In the genomic region with DNA sequence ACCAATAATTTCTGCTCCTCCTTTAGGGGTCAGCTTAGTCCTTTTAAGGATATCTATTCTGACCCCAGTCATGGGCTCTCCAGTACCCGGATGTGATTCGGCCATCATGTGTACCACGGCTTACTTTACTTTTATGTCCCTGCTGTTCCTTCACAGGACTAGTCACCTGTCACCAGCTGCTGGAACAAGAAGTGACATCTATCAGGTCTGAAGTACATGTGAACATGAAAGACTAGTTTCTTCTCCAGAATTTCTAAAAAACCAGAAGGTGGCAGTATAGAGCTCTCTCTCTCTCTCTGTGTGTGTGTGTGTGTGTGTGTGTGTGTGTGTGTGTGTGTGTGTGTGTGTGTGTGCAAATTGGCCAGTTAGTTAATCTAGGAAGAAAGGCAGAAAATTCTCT, we compare ENCODE assay signal across 13 mouse cellular contexts. TPM values are rescaled to one million over a fixed set of nuclear protein-coding genes. Genes with fewer than 3 reads are reported as not detected.
A peak's percentile ranks its signal among the peaks of the same experiment; 100 is the strongest.
DNase-seq lines count a peak whose midpoint lies in the region; ATAC-seq and TF ChIP-seq lines count a peak whose summit lies in the region.
"Had no signal": no experiment of that assay in that cellular context is flagged by ENCODE, and none has a peak within 500 bp of the region (broad histone marks: within the 10 kb centered on the region; RNA-seq: fewer than 3 reads in every experiment).

No protein-coding gene starts in this region.

- 0 out of 2 replicates have a peak, but pooled peaks cover 5% of the 10 kb centered on the region for H3K4me1 ChIP-seq in hindbrain, embryonic 14.5 days (replicated peaks; ENCODE audit: control insufficient read depth, insufficient read depth, low read length)
- no peaks in the 10 kb centered on the region; the same call in 1 of the 2 replicates for H3K4me1 ChIP-seq in hindbrain, embryonic 16.5 days (ENCODE audit: control insufficient read depth, insufficient read depth, low read depth, low read length)
- no peaks in the 10 kb centered on the region for H3K4me1 ChIP-seq in lung, postnatal 0 days (ENCODE audit: insufficient read depth, low read depth, low read length)

- no peak for ATAC-seq in hindbrain, embryonic 14.5 days (ENCODE audit: low FRiP score)
- no peak for ATAC-seq in hindbrain, embryonic 16.5 days
- ATAC-seq in lung, postnatal 0 days = no peak
- ATAC-seq in Patski = no peak

- peak; percentile 69 for TF ChIP-seq CTCF in lung, postnatal 0 days (IDR thresholded peaks at IDR 0.05)
- TF ChIP-seq CTCF in Patski (IDR thresholded peaks at IDR 0.05) = peak; percentile 57

- no peaks in the 10 kb centered on the region for H3K36me3 ChIP-seq in hindbrain, embryonic 14.5 days (replicated peaks; ENCODE audit: control insufficient read depth, insufficient read depth)
- no peaks in the 10 kb centered on the region for H3K36me3 ChIP-seq in hindbrain, embryonic 16.5 days (ENCODE audit: control insufficient read depth, insufficient read depth, low read length)
- H3K36me3 ChIP-seq in lung, postnatal 0 days (ENCODE audit: insufficient read depth, low read length) = no peaks in the 10 kb centered on the region
- H3K36me3 ChIP-seq: limb, embryonic 10.5 days; neural tube, embryonic 15.5 days had no signal

- no peaks in the 10 kb centered on the region for H3K27me3 ChIP-seq in hindbrain, embryonic 14.5 days (ENCODE audit: control insufficient read depth, insufficient read depth, low read length)
- no peaks in the 10 kb centered on the region for H3K27me3 ChIP-seq in hindbrain, embryonic 16.5 days (replicated peaks; ENCODE audit: control insufficient read depth, insufficient read depth, low read length)
- no peaks in the 10 kb centered on the region for H3K27me3 ChIP-seq in lung, postnatal 0 days (replicated peaks; ENCODE audit: insufficient read depth, low read length)
- no peaks in the 10 kb centered on the region for H3K27me3 ChIP-seq in Patski
- H3K27me3 ChIP-seq: neural tube, embryonic 15.5 days had no signal

- CTCF ChIA-PET in Patski (lab: Charles Lee) = interaction anchor here (0.8 to 5.6 kb wide), 26 partner anchors 10 to 249 kb away, joined by 3 to 50 read pairs (median 6); a partner anchor contains a TSS

- H3K4me2 ChIP-seq in hindbrain, embryonic 14.5 days (replicated peaks) = no peak overlapping the region
- no peak overlapping the region for H3K4me2 ChIP-seq in hindbrain, embryonic 16.5 days (ENCODE audit: low read length)
- H3K4me2 ChIP-seq in lung, postnatal 0 days (replicated peaks; ENCODE audit: low read depth, low read length) = no peak overlapping the region
- H3K4me2 ChIP-seq: neural tube, embryonic 15.5 days had no signal

- no peak for TF ChIP-seq EP300 in lung, postnatal 0 days (IDR thresholded peaks at IDR 0.05)

- 92% methylated on average over 3 of the region's 3 CpGs for WGBS in hindbrain, embryonic 14.5 days
- WGBS in hindbrain, embryonic 16.5 days = 91% methylated on average over 3 of the region's 3 CpGs
- WGBS in lung, postnatal 0 days = 82% methylated on average over 3 of the region's 3 CpGs

- H3K4me3 ChIP-seq in hindbrain, embryonic 14.5 days (replicated peaks; ENCODE audit: low read length) = no peak overlapping the region
- H3K4me3 ChIP-seq in hindbrain, embryonic 16.5 days (ENCODE audit: low read length) = no peak overlapping the region
- H3K4me3 ChIP-seq in lung, postnatal 0 days (ENCODE audit: low read depth, low read length) = no peak overlapping the region
- H3K4me3 ChIP-seq: limb, embryonic 10.5 days; neural tube, embryonic 15.5 days had no signal

- no peak overlapping the region for H3K9ac ChIP-seq in hindbrain, embryonic 14.5 days
- no peak overlapping the region for H3K9ac ChIP-seq in hindbrain, embryonic 16.5 days (ENCODE audit: low read depth, low read length)
- no peak overlapping the region for H3K9ac ChIP-seq in lung, postnatal 0 days (replicated peaks; ENCODE audit: low read depth)
- H3K9ac ChIP-seq: neural tube, embryonic 15.5 days had no signal

- in situ Hi-C loops in Patski (cut with MboI; ENCODE audit: low pct_unique_long_range_greater_than_20kb) = no loop called here

- POLR2A ChIA-PET in Patski (lab: Charles Lee) = no interaction called here

- H3K27ac ChIP-seq in hindbrain, embryonic 14.5 days = no peak overlapping the region
- H3K27ac ChIP-seq in hindbrain, embryonic 16.5 days (ENCODE audit: low read depth, low read length) = no peak overlapping the region
- no peak overlapping the region for H3K27ac ChIP-seq in lung, postnatal 0 days (ENCODE audit: low read length)
- H3K27ac ChIP-seq: limb, embryonic 10.5 days; neural tube, embryonic 15.5 days had no signal

- peak; percentile 34 for DNase-seq in hindbrain, embryonic 14.5 days (ENCODE audit: low spot score)
- peak; percentile 70 for DNase-seq in lung, postnatal 0 days (ENCODE audit: low spot score)
- DNase-seq in lung, postnatal 25 days (ENCODE audit: low spot score) = no peak
- no peak for DNase-seq in Patski (ENCODE audit: low read depth, low spot score)
- DNase-seq in retina, embryonic 14.5 days (ENCODE audit: low spot score) = peak; percentile 77
- no peak for DNase-seq in urinary bladder, postnatal 14 days (ENCODE audit: low spot score)
- DNase-seq in neural tube, embryonic 10.5 days (ENCODE audit: extremely low spot score, low spot score) = no peak

- H3K9me3 ChIP-seq in hindbrain, embryonic 14.5 days (ENCODE audit: control insufficient read depth, low read length) = no peaks in the 10 kb centered on the region
- no peaks in the 10 kb centered on the region for H3K9me3 ChIP-seq in hindbrain, embryonic 16.5 days (ENCODE audit: control insufficient read depth, low read length)
- H3K9me3 ChIP-seq in lung, postnatal 0 days (ENCODE audit: low read length) = no peaks in the 10 kb centered on the region
- H3K9me3 ChIP-seq: limb, embryonic 10.5 days; neural tube, embryonic 15.5 days had no signal

RNA-seq across cellular contexts. Expression of a gene that starts 20.4 kb away (rescaled TPM):
- 1.3 and 1.6 TPM in 2 replicates for polyA plus RNA-seq in hindbrain, embryonic 14.5 days (2014; fragmentation: Nextera tagmentation; extraction: Ambion mirVana)
- 1.4 and 1.7 TPM in 2 replicates for polyA plus RNA-seq in hindbrain, embryonic 16.5 days (2015; fragmentation: Nextera tagmentation; extraction: Ambion mirVana)
- polyA plus RNA-seq in lung, postnatal 0 days (2015; fragmentation: Nextera tagmentation; extraction: Ambion mirVana) = 801 and 895 TPM in 2 replicates
- polyA plus RNA-seq in Patski (2021) = 1.1 TPM

RNA-seq across cellular contexts. Expression of a gene that starts 22.9 kb away (rescaled TPM):
- polyA plus RNA-seq in hindbrain, embryonic 14.5 days (2014; fragmentation: Nextera tagmentation; extraction: Ambion mirVana) = 0.41 and 1.6 TPM in 2 replicates
- 0.91 and 0.96 TPM in 2 replicates for polyA plus RNA-seq in hindbrain, embryonic 16.5 days (2015; fragmentation: Nextera tagmentation; extraction: Ambion mirVana)
- 0.62 and 1.1 TPM in 2 replicates for polyA plus RNA-seq in lung, postnatal 0 days (2015; fragmentation: Nextera tagmentation; extraction: Ambion mirVana)
- polyA plus RNA-seq in Patski (2021) = 5.8 TPM
- polyA plus RNA-seq: heart, embryonic 14.5 days had no signal

RNA-seq across cellular contexts. Expression of a gene that starts 46.8 kb away (rescaled TPM):
- polyA plus RNA-seq in hindbrain, embryonic 14.5 days (2014; fragmentation: Nextera tagmentation; extraction: Ambion mirVana) = not detected in 2 replicates
- not detected in 2 replicates for polyA plus RNA-seq in hindbrain, embryonic 16.5 days (2015; fragmentation: Nextera tagmentation; extraction: Ambion mirVana)
- polyA plus RNA-seq in lung, postnatal 0 days (2015; fragmentation: Nextera tagmentation; extraction: Ambion mirVana) = not detected in 2 replicates
- not detected for polyA plus RNA-seq in Patski (2021)
- polyA plus RNA-seq: cortical plate, adult 2 months; frontal cortex, adult 2 months; heart, embryonic 14.5 days; limb, embryonic 10.5 days; neural tube, embryonic 15.5 days had no signal

Comparison
In these comparisons a context has a peak if more than half of its experiments do, and no peak if none do; other contexts are left out.
1. DNase-seq: peak in hindbrain, embryonic 14.5 days (single experiment), lung, postnatal 0 days (single experiment) and retina, embryonic 14.5 days (single experiment); none in lung, postnatal 25 days (single experiment), Patski (single experiment), urinary bladder, postnatal 14 days (single experiment) and neural tube, embryonic 10.5 days (single experiment).
2. RNA of a gene that starts 20.4 kb away (polyA plus RNA-seq): 801 to 895 TPM in lung, postnatal 0 days; 1.4 to 1.7 TPM in hindbrain, embryonic 16.5 days, 1.3 to 1.6 TPM in hindbrain, embryonic 14.5 days and 1.1 TPM in Patski (single experiment); every median in the first group is over 100 times any median in the second.